Mouse (Mus musculus): ENCODE measurements around the gene 1700067P10Rik.

DNA sequence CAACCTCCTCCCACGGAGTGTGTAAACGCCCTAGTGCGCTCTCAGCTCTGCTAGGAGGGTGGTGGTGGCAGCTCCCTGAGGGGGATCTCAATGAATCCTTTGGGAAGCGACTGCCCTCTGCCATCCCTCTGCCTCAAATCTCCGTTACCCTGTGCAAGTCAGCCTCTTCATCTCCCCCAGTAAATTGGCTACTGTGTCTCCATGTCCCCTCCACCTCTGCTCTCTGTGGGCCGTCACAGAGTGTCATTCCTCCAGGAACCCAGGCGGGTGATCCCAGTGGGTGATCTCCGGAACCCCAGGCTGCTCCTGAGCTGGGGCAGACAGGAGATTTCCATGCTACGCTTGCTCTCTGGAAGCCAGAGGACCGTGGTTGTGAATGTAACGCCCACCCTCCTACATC, 10.2 kb downstream of the 1700067P10Rik start:
- TF ChIP-seq CTCF (IDR thresholded peaks at IDR 0.05; ENCODE audit: borderline replicate concordance, insufficient read depth, low read depth, low read length) = no peak
- TF ChIP-seq POLR2A (IDR thresholded peaks at IDR 0.05; ENCODE audit: borderline replicate concordance, insufficient read depth, low read length) = no peak

Measured in cerebellum, adult 2 months (tissue).